Mouse (Mus musculus) spleen, postnatal 0 days (tissue): Measurements from ENCODE around the gene Tnfsf4. TPM values are rescaled to one million over a fixed set of nuclear protein-coding genes. Genes with fewer than 3 reads are reported as not detected.

Source experiments
- polyA plus RNA-seq: library from polyadenylated mRNA; unstranded; fragments of >200 nt; fragmentation: Nextera tagmentation; extraction: Ambion mirVana; gene quantifications from 2 replicates; pipeline ENCODE4 v1.2.1, GENCODE M21; 2015

The Tnfsf4 gene
- polyA plus RNA-seq: 0.17 TPM in 1 of 2 replicates, not detected in the other

DNA sequence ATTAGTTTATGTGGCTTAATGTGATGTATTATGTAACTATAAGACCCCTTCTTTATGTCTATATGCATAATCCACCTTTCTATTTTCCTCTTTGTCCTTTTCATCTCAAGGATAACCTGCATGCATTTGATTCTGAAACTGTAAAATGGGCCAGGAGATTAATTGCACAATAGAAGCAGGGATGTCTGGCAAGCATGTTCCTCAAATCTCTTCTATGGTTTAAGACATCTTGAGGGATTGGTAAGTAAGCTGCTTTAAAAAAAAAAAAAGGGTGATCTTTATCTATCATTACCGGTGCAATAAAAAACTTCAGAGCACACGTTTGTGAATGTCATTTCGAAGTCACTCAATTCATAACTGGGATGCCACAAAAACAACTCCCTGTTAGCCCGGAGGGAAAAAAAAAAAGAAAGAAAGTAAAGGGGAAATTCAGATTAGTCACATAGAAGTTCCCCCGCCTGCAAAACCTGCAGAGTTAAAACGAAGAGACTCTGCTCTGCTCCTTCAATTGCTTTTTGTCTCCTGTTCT is at the start of gene Tnfsf4:
Gene Tnfsf4, plus strand, starts transcription at position 479 of the 529 bp plus-strand sequence.

Other genes with a start within 250 kb of the Tnfsf4 start
- gene Tex50, start 236.1 kb upstream of the Tnfsf4 start, polyA plus RNA-seq: not detected in 2 replicates
- 416 and 422 TPM in 2 replicates for gene Prdx6, start 144.2 kb upstream of the Tnfsf4 start, polyA plus RNA-seq
- 0.06 TPM in 2 replicates for gene Tnfsf18, start 99.2 kb downstream of the Tnfsf4 start, polyA plus RNA-seq